Mouse (Mus musculus) myocyte (in vitro differentiated cells): ENCODE measurements around the gene Guca2a. TPM values are rescaled to one million over a fixed set of nuclear protein-coding genes. Genes with fewer than 3 reads are reported as not detected.

Experiments
- H3K27me3 ChIP-seq: one replicate; pipeline ENCODE4 v1.6.1; 2011; ENCODE audit not compliant: control insufficient read depth, insufficient read depth, insufficient read length
- H3K36me3 ChIP-seq: one replicate; pipeline ENCODE4 v1.6.1; 2011; ENCODE audit not compliant: control insufficient read depth, insufficient read depth
- H3K4me2 ChIP-seq: one replicate; pipeline ENCODE4 v1.6.1; 2011; ENCODE audit warnings: low read depth, control low read depth
- H3K4me3 ChIP-seq: one replicate; pipeline ENCODE4 v1.5.1; 2011; ENCODE audit warnings: mild to moderate bottlenecking, control low read depth, moderate library complexity
- H3K79me2 ChIP-seq: one replicate; pipeline ENCODE4 v1.6.1; 2011; ENCODE audit not compliant: control insufficient read depth, insufficient read depth
- H3ac ChIP-seq: one replicate; pipeline ENCODE4 v1.6.1; 2011; ENCODE audit not compliant: control insufficient read depth, insufficient read length
- CEBPB ChIP-seq: IDR thresholded peaks from 2 replicates; pipeline ENCODE4 v1.6.1; 2011; ENCODE audit warnings: mild to moderate bottlenecking, moderate library complexity; ENCODE audit not compliant: poor library complexity, insufficient read depth, severe bottlenecking
- E2F4 ChIP-seq: IDR thresholded peaks from one replicate; pipeline ENCODE4 v1.6.1; 2011; ENCODE audit warnings: mild to moderate bottlenecking, control low read depth, moderate library complexity; ENCODE audit not compliant: insufficient read depth
- MAX ChIP-seq: IDR thresholded peaks from one replicate; pipeline ENCODE4 v1.6.1; 2011; ENCODE audit warnings: low read depth, mild to moderate bottlenecking, control low read depth
- MYOD1 ChIP-seq, 3 experiments: IDR thresholded peaks; one replicate each; pipeline ENCODE4 v1.6.1; 2011; ENCODE audit warnings: control low read depth in 2 of 3, low read depth in 2 of 3, mild to moderate bottlenecking in 2 of 3, moderate library complexity in 1 of 3; ENCODE audit not compliant: insufficient read length in 2 of 3, control insufficient read depth in 1 of 3
- MYOG ChIP-seq, 3 experiments: IDR thresholded peaks; one replicate each; pipeline ENCODE4 v1.6.1; 2011; ENCODE audit warnings: control low read depth in 2 of 3, low read depth in 2 of 3, mild to moderate bottlenecking in 2 of 3; ENCODE audit not compliant: insufficient read length in 2 of 3, control insufficient read depth in 1 of 3, insufficient read depth in 1 of 3
- POLR2A ChIP-seq: IDR thresholded peaks from one replicate; pipeline ENCODE4 v1.6.1; 2011; ENCODE audit warnings: low read depth, mild to moderate bottlenecking, control low read depth, moderate library complexity; ENCODE audit not compliant: insufficient read length
- POLR2AphosphoS2 ChIP-seq: IDR thresholded peaks from one replicate; pipeline ENCODE4 v1.6.1; 2011; ENCODE audit warnings: low read depth, control low read depth; ENCODE audit not compliant: insufficient read length
- REST ChIP-seq: IDR thresholded peaks from one replicate; pipeline ENCODE4 v1.6.1; 2011; ENCODE audit warnings: mild to moderate bottlenecking, control low read depth, moderate library complexity; ENCODE audit not compliant: insufficient read depth, insufficient read length
- SRF ChIP-seq: IDR thresholded peaks from one replicate; pipeline ENCODE4 v1.6.1; 2011; ENCODE audit warnings: low read depth; ENCODE audit not compliant: control insufficient read depth, insufficient read length
- TCF12 ChIP-seq: IDR thresholded peaks from one replicate; pipeline ENCODE4 v1.6.1; 2011; ENCODE audit warnings: mild to moderate bottlenecking, control low read depth; ENCODE audit not compliant: poor library complexity, insufficient read depth, severe bottlenecking
- TCF3 ChIP-seq: IDR thresholded peaks from one replicate; pipeline ENCODE4 v1.6.1; 2011; ENCODE audit warnings: low read depth, control low read depth; ENCODE audit not compliant: insufficient read length
- USF1 ChIP-seq: IDR thresholded peaks from one replicate; pipeline ENCODE4 v1.6.1; 2011; ENCODE audit warnings: low read depth, mild to moderate bottlenecking, control low read depth, moderate library complexity
- polyA plus RNA-seq: library from polyadenylated mRNA; unstranded; fragments of >200 nt; fragmentation: generic; extraction: Trizol; gene quantifications from one replicate; pipeline ENCODE4 v1.2.1, GENCODE M21; 2012; ENCODE audit warnings: missing spikeins

The Guca2a gene
- polyA plus RNA-seq, 1 experiment: not detected

- Histone ChIP-seq H3K79me2 (no peaks in the 10 kb centered on the region), H3K4me3 (no peak overlapping the region), H3K4me2 (peak overlapping the region; percentile 48), H3K27me3 (peaks cover 3% of the 10 kb centered on the region), H3ac (no peak overlapping the region), H3K36me3 (no peaks in the 10 kb centered on the region)
- TF ChIP-seq MAX: no peak
- no peak for TF ChIP-seq MYOG (IDR thresholded peaks at IDR 0.05; ENCODE audit: control insufficient read depth in 1 of 3, insufficient read depth in 1 of 3, insufficient read length in 2 of 3, low read depth in 2 of 3)
- TF ChIP-seq TCF3: no peak
- no peak for TF ChIP-seq REST
- TF ChIP-seq TCF12: no peak
- TF ChIP-seq POLR2AphosphoS2: no peak
- TF ChIP-seq CEBPB: no peak
- no peak for TF ChIP-seq E2F4
- TF ChIP-seq SRF: no peak
- TF ChIP-seq POLR2A: no peak
These were observed 26.0 kb downstream of the Guca2a start for GRCm38 (mm10) chr4:119663409-119664095.

GRCm38 (mm10) chr4:119665166-119665565 lies 27.7 kb downstream of the Guca2a start:
- H3ac ChIP-seq: no peak overlapping the region
- TF ChIP-seq TCF3: no peak
- no peak for TF ChIP-seq MYOD1 (IDR thresholded peaks at IDR 0.05; ENCODE audit: control insufficient read depth in 1 of 3, insufficient read length in 2 of 3, low read depth in 2 of 3)
- TF ChIP-seq USF1: no peak
- TF ChIP-seq SRF: no peak
- TF ChIP-seq POLR2AphosphoS2: no peak
- TF ChIP-seq CEBPB: no peak
- no peak for TF ChIP-seq MYOG (IDR thresholded peaks at IDR 0.05; ENCODE audit: control insufficient read depth in 1 of 3, insufficient read depth in 1 of 3, insufficient read length in 2 of 3, low read depth in 2 of 3)
- TF ChIP-seq REST: no peak
- no peak for TF ChIP-seq POLR2A
- no peak for TF ChIP-seq MAX
- no peak for TF ChIP-seq TCF12
- no peak for TF ChIP-seq E2F4

GRCm38 (mm10) chr4:119666116-119666515 lies 28.6 kb downstream of the Guca2a start:
- H3K27me3 ChIP-seq: peaks cover 25% of the 10 kb centered on the region
- no peaks in the 10 kb centered on the region for H3K36me3 ChIP-seq
- TF ChIP-seq POLR2AphosphoS2 (no peak), MYOG (IDR thresholded peaks at IDR 0.05; ENCODE audit: control insufficient read depth in 1 of 3, insufficient read depth in 1 of 3, insufficient read length in 2 of 3, low read depth in 2 of 3) (no peak), E2F4 (no peak), MAX (no peak), TCF12 (no peak), CEBPB (no peak), MYOD1 (IDR thresholded peaks at IDR 0.05; ENCODE audit: control insufficient read depth in 1 of 3, insufficient read length in 2 of 3, low read depth in 2 of 3) (no peak), REST (no peak), SRF (no peak), USF1 (no peak), POLR2A (no peak), TCF3 (no peak)
- H3ac ChIP-seq: no peak overlapping the region
- no peak overlapping the region for H3K4me2 ChIP-seq
- no peaks in the 10 kb centered on the region for H3K79me2 ChIP-seq
- no peak overlapping the region for H3K4me3 ChIP-seq

More at GRCm38 (mm10) chr4:119665166-119665565, 27.7 kb downstream of the Guca2a start:
- H3K79me2 ChIP-seq: no peaks in the 10 kb centered on the region
- no peak overlapping the region for H3K4me3 ChIP-seq
- H3K4me2 ChIP-seq: no peak overlapping the region
- H3K27me3 ChIP-seq: peaks cover 16% of the 10 kb centered on the region
- H3K36me3 ChIP-seq: no peaks in the 10 kb centered on the region

GRCm38 (mm10) chr4:119667454-119667853 lies 29.9 kb downstream of the Guca2a start:
- Histone ChIP-seq H3K36me3 (no peaks in the 10 kb centered on the region), H3ac (no peak overlapping the region), H3K4me2 (no peak overlapping the region), H3K79me2 (no peaks in the 10 kb centered on the region), H3K4me3 (no peak overlapping the region), H3K27me3 (peaks cover 26% of the 10 kb centered on the region)
- TF ChIP-seq REST: no peak
- TF ChIP-seq MYOG (IDR thresholded peaks at IDR 0.05; ENCODE audit: control insufficient read depth in 1 of 3, insufficient read depth in 1 of 3, insufficient read length in 2 of 3, low read depth in 2 of 3): no peak
- TF ChIP-seq POLR2A: no peak
- TF ChIP-seq USF1: no peak
- TF ChIP-seq E2F4: no peak
- TF ChIP-seq POLR2AphosphoS2: no peak
- TF ChIP-seq MAX: no peak
- TF ChIP-seq CEBPB: no peak
- TF ChIP-seq TCF12: no peak
- no peak for TF ChIP-seq TCF3
- no peak for TF ChIP-seq SRF
- no peak for TF ChIP-seq MYOD1 (IDR thresholded peaks at IDR 0.05; ENCODE audit: control insufficient read depth in 1 of 3, insufficient read length in 2 of 3, low read depth in 2 of 3)

- Histone ChIP-seq H3K36me3 (no peaks in the 10 kb centered on the region), H3K27me3 (peaks cover 26% of the 10 kb centered on the region), H3K4me3 (no peak overlapping the region), H3ac (no peak overlapping the region), H3K4me2 (no peak overlapping the region), H3K79me2 (no peaks in the 10 kb centered on the region)
- TF ChIP-seq POLR2A (no peak), TCF3 (no peak), MAX (no peak), CEBPB (no peak)
These were observed 30.7 kb downstream of the Guca2a start for GRCm38 (mm10) chr4:119668185-119668584.
